Mouse (Mus musculus) thymus, postnatal 0 days (tissue): Measurements from ENCODE around the gene Slc22a13. TPM values are rescaled to one million over a fixed set of nuclear protein-coding genes. Genes with fewer than 3 reads are reported as not detected.
A peak's percentile ranks its signal among the peaks of the same experiment; 100 is the strongest.
"Not testable (repeated sequence)": the region's sequence is repeated elsewhere in the genome, so short reads cannot be mapped to it uniquely, and the experiment has no call there.

Source experiments
- DNase-seq: peaks from one replicate; pipeline ENCODE4 v3.0.0-alpha.2; 2015; ENCODE audit warnings: low spot score
- polyA plus RNA-seq: library from polyadenylated mRNA; unstranded; fragments of >200 nt; fragmentation: Nextera tagmentation; extraction: Ambion mirVana; gene quantifications from 2 replicates; pipeline ENCODE4 v1.2.1, GENCODE M21; 2015

Slc22a13 gene
- polyA plus RNA-seq = 0.08 TPM in 1 of 2 replicates, not detected in the other

DNA sequence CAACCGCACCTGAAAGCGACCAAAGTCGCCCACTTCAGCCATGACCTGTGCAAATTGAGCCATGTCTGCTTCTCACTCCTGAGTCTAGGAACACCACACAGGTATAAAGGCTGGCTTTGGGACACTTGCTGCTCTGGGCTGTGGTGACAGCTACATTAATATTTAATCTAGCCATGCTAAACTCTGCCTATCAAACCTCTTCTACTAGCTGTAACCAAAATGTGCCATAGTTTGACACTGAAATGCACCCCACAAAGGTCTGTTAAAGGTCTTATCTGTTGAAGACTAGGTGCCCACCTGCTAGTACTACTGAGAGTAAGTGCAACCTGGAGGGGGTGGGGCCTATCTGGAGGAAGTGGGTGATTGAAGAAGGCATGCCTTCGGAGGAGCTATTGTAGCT, at the start of gene Slc22a13:
Gene Slc22a13 (minus strand): TSS at position 101 of the 400 bp plus-strand sequence.
- DNase-seq = no peak

DNA sequence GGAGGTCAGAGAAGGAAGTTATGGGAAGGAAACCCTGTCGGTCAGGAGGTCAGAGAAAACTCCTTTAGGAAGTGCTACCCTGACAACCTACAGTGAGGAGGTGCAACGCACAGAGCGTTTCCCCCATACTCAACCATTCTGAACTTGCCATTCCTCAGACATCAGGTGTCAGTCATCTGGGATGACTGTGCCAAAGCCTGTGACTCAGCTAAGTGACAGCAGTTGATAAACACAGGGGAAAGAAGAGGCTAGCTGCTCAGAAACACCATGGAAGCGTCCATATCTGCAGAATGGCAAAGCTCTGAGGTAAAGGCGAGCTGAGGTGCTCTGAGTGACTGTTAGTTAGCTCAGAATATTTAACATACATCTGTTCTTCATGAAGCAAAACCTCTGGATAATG, 49.2 kb upstream of the Slc22a13 start:
- no peak for DNase-seq

DNA sequence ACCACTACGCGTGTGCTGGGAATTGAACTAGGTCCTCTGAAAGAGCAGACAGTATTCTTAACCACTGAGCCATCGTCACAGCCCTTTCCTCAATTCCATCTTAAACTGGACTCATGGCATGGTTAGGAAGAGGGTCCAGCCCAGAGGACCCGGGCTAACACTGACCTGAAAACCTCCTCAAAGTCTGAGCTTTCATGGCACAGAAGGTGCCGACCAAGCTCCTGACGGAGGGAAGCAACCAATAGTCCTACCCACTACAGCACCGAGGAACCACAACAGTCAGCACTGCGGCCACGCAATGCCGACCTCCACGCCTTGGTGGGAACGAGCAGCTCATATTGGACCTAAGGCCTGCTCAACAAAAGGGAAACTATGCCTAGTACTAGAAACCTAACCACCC, 47.3 kb upstream of the Slc22a13 start:
- no peak for DNase-seq

DNA sequence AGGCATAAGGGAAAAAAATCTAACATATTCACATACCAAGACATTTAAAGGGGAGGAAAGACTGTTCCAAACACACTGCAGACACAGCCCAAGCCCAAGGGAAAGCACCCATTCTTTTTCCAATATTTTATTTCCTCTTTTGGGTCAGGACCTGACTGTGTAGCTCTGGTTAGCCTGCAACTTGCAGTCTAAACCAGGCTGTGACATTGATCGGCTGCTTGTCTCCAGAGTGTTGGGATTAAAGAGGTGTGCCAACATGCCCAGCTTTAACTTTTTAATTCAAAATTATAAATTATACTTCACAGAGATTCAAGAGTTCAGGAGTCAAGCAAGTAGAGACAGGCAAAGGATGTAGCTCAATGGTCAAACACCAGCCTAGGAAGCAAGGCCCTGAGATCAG, 46.2 kb upstream of the Slc22a13 start:
- DNase-seq = no peak

DNA sequence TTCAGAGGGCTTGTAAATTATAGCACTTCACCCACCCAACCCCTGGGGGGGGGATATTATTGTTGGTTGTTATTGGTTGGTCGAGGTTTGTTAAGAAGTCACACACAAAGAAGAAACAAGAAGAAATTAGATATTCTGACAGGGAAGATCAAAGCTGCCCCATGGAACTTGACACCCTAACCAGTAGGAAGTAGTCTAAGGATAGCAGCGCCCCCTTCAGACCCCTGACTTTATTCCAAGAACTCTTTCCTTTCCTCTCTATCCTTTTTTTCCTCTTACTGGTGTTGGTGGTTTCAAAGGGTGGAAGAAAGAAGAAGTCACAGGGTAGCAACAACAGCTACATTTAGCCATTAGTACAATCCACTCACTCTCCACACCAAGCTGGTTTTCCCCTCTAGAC, 45.3 kb upstream of the Slc22a13 start:
- DNase-seq = no peak

DNA sequence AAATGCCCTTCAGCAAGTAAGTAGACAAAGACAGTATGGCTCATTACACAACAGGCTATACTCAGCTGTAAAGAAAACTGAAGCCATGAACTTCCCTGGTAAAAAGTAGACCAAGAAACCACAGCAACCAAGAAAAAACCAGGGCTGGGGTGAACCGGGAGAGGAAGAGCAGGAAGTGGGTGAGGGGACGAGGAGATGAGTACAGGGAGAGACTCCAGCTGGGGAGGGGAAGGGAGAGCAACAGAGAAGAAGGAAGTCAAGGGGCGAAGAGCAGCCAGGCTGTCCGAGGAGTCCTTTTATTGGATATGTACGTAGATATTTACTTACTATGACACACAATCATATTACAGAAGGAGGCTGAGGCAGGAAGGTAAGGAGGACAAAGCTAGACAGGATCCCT, 39.1 kb upstream of the Slc22a13 start:
- peak; percentile 26 for DNase-seq

DNA sequence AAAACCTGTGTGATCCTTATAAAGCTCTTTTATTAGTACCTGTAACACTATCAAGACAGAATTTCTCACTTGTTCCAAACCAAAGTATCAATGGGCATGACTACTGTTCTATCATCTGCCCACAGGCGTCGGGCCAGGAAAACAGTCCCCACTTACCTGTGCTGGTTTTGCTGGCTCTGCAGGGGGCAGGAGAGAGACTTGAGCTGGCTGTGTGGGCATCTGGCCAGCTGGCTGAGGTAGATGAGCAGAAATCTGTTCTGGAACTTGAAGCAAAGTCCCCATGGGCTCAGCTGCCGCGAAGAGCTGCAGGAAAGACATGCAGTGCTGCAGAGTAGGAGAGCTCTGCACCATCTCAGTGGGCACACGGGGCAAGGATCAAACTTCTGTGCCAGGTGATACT, 37.9 kb upstream of the Slc22a13 start:
- no peak for DNase-seq

DNA sequence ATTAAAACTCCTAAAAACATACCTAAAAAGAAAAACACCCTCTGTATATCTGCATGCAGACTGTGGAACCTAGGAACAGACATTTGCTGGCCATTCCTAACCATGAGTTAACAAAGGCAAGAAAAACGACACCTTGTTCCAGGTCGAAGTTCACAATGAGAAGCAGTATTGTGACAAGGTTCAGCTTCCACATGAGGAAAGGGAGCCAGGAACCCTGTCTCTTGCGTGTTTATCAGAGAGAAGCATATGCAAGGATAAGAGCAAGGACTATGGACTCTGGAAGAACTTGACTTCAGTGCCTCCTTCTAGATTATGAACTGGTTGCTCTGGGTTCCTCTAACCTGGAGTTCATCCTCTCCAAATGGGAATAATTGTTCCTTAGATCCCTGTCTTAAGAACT, 35.1 kb upstream of the Slc22a13 start:
- DNase-seq = no peak

DNA sequence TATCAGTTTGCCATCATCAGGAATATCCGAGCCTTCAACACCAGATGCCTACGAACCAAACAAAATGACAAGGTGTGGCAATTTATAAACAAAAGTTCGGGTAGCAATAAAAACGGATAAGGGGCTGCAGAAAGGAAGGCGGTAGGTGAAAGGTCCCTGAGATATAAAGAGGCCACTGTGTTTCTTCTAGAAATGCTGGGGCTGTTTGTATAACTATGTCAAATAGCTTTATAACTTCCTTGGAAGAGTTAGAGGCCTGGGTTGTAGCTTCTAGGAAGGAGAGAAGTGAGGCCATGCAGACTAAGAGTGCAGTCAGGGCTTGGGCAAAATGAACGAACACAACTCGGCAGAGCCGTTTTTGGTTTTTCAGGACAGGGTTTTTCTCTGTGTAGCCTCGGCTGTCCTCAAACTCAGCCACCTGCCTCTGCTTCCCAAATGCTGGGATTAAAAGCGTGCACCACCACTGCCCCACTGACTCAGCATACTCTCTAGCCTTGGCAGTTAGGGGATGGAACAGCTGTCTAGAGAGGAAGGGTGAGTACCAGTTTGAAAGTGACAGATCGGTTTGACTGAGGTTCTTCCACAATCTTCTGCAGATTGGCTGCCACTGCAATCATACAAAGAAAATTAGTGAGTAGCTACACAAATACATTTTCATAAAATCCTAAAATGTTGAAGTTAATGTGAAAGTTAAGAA, 32.4 kb upstream of the Slc22a13 start:
- no peak for DNase-seq

DNA sequence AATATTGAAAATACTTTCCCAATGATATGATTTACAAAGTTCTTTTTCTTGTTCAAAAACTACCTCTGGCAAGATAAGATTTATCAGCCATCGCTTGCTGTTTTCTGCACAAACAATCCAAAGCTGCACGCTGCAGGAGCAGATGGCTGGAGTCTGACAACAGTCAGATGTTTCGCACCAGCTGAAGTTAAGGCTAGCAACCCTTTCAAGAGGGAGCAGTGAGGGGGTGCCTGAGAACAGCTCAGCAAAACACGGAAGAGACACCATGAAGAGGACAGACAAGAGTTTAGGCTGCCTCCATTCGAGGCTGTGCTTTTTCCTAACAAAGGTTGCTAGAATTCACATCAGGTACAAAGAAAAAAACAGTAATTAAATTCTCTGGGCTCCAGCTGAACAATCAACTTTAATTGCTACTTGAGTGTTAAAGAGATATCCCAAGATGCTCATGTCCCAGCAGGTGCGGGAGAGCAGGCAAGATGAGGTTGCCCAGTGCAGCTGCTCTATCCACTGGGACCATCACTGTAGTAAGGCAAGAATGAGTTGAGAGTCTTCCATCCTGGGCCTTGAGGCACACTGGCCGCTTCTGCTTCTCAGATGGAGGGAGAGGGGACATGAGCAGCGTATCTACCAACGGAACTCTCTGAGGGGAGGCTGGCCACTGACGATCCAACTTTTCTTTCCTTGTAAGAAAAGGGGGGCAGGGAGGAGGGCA, 31.5 kb upstream of the Slc22a13 start:
- no peak for DNase-seq

DNA sequence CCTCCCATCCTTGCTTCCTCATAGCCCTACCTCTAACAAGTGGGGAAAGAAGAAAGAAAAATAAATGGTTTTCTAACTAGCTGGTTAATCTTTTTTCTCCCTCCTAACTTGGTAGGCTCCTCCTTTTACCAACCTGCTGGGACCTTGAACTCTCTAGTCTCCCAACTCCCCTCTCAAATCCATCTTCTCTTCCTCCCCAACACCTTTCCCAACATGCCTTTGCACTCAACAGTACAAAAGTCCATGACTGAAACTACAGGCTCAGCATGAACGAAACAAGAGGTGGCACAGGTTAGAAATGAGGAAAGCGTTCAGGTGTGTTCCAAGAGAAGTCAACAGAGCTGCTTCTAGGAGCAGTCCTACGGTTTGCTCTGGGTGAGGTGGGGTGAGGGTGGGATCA, 30.4 kb upstream of the Slc22a13 start:
- DNase-seq = no peak

DNA sequence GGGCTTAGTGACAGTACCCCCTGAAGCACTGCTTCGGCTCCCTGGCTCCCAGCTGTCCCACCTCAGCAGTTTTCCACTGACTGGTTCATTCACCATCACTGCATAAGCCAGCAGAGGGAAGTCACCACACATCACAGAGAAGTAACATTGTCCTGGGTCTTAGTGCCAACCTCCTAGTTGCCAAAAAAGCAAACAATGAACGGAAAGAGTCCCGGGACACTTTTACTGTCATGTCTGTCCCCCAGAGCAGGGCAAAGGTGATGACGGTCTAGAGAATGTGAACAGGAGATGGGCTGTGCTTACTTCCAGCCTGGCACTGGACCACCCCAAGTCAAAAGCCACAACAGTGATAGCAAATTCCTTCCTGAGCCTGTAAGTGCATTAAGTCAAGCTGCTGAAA, 29.9 kb upstream of the Slc22a13 start:
- DNase-seq = no peak

DNA sequence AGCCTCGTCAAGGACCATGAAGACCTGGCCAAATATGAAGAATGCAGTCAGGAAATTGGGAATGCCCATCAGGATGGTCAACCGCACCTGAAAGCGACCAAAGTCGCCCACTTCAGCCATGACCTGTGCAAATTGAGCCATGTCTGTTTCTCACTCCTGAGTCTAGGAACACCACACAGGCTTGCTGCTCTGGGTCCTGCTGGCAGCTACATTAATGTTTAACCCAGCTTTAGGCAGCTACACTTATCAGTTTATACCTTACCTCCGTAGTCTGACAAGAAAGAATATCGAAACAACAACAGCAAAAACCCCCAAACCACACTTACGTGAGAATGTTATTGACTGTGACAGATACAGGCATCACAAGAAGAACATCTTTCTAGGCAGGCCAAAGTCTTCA, 22.7 kb upstream of the Slc22a13 start:
- DNase-seq = no peak

DNA sequence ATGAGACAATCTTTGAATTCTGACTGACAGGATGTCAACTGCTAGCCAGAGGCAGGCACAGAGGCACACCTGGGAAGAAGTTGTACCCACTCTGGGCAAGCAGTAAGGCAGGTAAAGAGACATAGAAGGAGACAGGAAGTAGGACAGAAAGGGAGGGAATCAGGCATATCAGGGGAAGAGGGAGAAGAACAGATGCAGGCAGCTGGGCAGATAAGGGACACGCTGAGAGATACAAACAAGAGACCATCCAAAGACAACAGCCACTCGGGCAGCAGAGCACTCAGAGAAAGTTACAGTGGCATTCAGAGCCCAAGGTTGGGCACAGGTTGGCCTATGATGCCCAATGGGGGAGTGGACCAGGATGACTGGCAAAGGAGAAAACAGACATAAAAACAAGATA, 21.9 kb upstream of the Slc22a13 start:
- no peak for DNase-seq

DNA sequence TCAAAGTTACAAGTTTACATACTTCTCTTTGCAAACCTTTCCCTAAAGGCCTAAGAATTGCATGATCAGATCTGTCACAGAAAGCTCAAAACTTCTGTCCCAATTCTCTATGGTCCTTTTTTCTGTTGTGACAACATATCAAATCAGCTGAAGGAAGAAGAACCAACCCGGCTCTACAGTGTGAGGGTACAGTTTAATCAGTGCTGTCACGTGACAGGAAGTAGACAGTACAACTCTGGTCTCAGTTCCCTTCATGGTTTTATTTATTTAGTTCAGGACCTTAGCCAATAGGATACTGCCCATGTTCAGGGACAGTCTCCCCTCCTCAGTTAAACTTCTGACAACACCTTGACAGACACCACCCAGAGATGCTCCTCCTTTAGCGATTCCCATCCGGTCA, 11.4 kb upstream of the Slc22a13 start:
- no peak for DNase-seq

DNA sequence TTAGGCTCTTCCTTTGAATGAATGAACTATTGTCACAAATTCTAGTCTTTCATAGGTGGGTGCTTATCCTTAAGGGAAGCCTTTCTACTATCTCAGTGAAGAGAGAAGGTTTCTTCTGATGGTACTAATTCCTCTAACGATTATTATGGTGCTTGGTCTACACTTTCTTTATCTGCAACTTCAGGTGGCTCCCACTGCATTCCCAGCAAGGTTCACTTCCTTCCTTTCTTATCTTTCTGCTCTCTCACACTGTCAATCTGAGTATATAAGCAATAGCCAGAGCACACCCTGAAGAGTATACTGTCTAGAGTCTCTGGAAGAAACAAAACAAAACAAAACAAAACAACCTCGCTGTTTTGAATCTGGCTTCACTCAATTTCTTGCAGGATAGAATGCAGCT, 10.8 kb upstream of the Slc22a13 start:
- DNase-seq = no peak

DNA sequence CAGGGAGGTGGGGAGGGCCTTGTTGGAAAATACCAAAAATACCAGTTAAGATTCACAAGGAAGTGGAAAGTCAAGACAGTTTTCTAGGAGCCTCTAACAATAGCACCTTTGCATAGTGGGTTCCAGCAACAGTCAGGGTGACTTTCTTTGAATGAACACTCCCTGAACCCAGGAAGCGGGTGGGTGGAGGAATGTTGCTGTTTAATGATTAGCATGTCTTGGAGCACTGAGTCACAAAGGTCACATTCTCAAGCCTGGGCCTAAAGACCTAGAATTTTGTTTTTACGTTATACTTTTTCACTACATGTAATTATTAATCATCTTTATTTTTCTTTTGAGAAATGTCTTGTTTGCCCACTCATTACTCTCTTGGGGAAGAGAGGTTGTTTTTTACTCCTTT, 6.4 kb upstream of the Slc22a13 start:
- DNase-seq = not testable (repeated sequence)

DNA sequence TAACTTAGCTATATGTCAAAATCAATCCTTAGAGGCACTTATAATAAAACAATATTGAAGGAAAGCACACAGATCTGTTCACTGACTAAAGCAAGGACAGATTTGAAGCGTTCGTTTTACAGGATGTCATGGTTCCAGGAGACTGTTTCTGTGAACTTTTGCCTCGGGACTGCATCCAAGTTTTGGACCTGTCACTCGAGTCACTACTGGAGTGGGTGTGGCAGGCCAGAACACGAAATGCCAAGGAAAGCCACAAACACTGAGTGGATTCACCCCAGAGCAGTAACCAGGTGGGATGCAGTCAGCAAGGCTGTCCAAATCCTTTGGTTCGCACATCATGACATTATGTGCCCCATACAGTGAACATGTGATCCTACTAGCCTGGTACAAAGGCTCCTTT, 5.7 kb upstream of the Slc22a13 start:
- no peak for DNase-seq

DNA sequence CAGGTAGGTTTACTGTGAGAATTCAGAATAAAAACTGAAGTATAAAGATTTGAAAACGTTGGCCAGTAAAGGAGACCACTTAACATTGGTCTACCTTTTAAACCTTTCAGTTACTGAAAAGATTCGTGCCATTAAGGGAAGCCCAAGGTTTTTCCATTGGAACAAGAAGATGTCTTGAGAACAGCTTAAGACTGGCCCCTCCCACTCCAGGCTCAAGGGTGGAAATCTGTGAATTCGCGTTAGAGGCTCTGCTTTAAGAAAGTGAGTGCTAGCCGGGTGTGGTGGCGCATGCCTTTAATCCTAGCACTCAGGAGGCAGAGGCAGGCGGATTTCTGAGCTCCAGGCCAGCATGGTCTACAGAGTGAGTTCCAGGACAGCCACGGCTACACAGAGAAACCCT, 4.1 kb upstream of the Slc22a13 start:
- no peak for DNase-seq

DNA sequence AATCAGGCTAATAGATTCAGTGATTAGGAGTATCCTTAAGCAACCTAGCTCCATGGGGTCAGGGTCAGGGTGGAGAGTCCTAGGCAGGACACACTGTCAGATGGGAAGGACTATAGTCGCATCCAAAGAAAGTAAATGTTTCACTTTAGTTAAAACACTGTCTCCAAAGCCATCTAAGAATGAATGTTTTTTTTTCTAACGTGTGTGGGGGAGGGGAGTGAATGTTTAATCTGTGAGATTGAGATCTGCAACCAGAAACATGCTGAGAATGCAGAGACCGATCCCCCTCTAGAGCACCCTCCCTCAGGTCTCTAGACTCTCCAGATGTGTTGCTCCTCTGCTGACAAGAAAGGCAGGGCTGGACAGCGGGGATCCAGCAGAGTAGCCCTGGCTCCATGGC, 1.8 kb downstream of the Slc22a13 start:
- DNase-seq = no peak

DNA sequence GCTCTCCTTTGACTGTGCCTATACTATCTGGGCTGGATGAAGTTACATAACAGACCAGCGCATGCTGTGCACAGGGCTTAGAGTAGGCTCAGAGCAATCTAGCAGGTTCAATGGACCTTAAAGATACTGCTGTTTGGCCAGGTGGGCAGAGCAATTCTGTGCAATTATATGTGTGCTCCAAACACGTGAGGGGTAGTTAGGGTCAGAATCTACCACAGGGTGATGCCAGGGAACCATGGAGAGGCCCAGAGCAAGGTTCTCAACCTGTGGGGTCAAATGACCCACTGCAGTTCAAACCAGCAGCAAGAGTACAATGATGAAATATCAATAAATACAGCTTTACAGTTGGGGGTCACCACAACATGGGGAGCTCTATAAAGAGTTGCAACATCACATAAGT, 2.2 kb downstream of the Slc22a13 start:
- no peak for DNase-seq

DNA sequence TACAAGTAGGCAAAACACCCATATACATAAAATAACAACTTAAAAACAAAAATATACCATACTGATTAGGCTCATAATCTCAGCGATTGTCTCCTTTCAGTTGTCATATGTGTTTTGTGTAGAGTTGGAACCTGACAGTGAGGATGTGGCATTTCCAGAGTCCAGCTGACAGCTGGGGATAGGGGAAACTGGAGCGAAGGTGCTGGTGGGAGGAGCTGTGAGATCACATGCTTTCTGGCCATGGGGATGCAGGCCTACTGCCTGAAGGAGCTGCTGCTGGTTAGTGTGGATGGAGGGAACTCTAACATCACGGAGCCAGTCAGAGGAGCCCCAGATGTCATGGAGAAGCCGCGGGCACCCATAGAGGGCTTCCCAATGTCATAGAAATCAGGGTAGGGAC, 3.1 kb downstream of the Slc22a13 start:
- no peak for DNase-seq

DNA sequence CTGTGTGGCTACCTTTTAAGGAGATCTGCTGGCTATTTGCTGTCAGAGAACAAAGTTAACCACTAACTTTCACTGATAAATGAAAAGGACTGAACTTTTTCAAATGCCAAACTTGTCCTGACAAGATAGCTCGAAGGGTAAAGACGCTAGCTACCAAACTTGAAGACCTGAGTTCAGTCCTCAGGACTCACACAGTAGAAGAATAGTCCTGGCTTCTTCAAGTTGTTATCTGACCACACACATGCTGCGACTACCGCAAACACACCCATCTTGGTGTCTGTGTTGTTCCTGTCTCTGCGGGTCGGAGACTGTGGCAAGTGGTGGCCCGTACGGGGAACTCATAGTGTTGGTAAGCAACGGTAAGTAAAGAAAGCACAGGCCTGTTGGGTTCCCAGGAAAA, 5.3 kb downstream of the Slc22a13 start:
- DNase-seq = no peak
